Mouse (Mus musculus): ENCODE results near the gene Naa15. TPM values are rescaled to one million over a fixed set of nuclear protein-coding genes. Genes with fewer than 3 reads are reported as not detected.

The Naa15 gene
- polyA plus RNA-seq, 1 experiment from 2014 or later = 49.9 TPM

GRCm38 (mm10) chr3:51497978-51498377, 83.0 kb downstream of the Naa15 start:
- Histone ChIP-seq H3K9me3 (replicated peaks) (no peaks in the 10 kb centered on the region), H3K4me1 (0 out of 2 replicates have a peak, but pooled peaks cover 2% of the 10 kb centered on the region), H3K36me3 (peaks cover 15% of the 10 kb centered on the region), H3K4me3 (no peak overlapping the region), H3K27me3 (replicated peaks) (no peaks in the 10 kb centered on the region), H3K4me2 (no peak overlapping the region), H3K9ac (no peak overlapping the region), H3K27ac (no peak overlapping the region)
- no peak for ATAC-seq
- 81% methylated on average over 1 of the region's 1 CpGs for WGBS (ENCODE audit: insufficient replicate concordance)

GRCm38 (mm10) chr3:51498659-51499058, 83.7 kb downstream of the Naa15 start:
- H3K4me1 ChIP-seq = 0 out of 2 replicates have a peak, but pooled peaks cover 2% of the 10 kb centered on the region
- H3K4me3 ChIP-seq = no peak overlapping the region
- H3K27ac ChIP-seq = no peak overlapping the region
- peaks cover 9% of the 10 kb centered on the region for H3K36me3 ChIP-seq
- 60% methylated on average over 5 of the region's 5 CpGs for WGBS (ENCODE audit: insufficient replicate concordance)
- no peak overlapping the region for H3K4me2 ChIP-seq
- H3K9ac ChIP-seq = no peak overlapping the region
- no peak for ATAC-seq
- no peaks in the 10 kb centered on the region for H3K27me3 ChIP-seq (replicated peaks)
- H3K9me3 ChIP-seq (replicated peaks) = no peaks in the 10 kb centered on the region

GRCm38 (mm10) chr3:51499876-51500275, 84.9 kb downstream of the Naa15 start:
- Histone ChIP-seq H3K36me3 (0 out of 2 replicates have a peak, but pooled peaks cover 2% of the 10 kb centered on the region), H3K9ac (no peak overlapping the region), H3K4me1 (0 out of 2 replicates have a peak, but pooled peaks cover 2% of the 10 kb centered on the region), H3K27ac (no peak overlapping the region), H3K9me3 (replicated peaks) (no peaks in the 10 kb centered on the region), H3K4me3 (no peak overlapping the region), H3K4me2 (no peak overlapping the region), H3K27me3 (replicated peaks) (no peaks in the 10 kb centered on the region; the same call in 1 of the 2 replicates)
- ATAC-seq = no peak
- WGBS (ENCODE audit: insufficient replicate concordance) = 82% methylated on average over 4 of the region's 4 CpGs

- H3K36me3 ChIP-seq = no peaks in the 10 kb centered on the region
- no peaks in the 10 kb centered on the region for H3K9me3 ChIP-seq (replicated peaks)
- WGBS (ENCODE audit: insufficient replicate concordance) = 73% methylated on average over 11 of the region's 11 CpGs
- H3K27me3 ChIP-seq (replicated peaks) = no peaks in the 10 kb centered on the region; the same call in 1 of the 2 replicates
- H3K4me1 ChIP-seq = no peaks in the 10 kb centered on the region
- H3K27ac ChIP-seq = no peak overlapping the region
- H3K4me3 ChIP-seq = no peak overlapping the region
- H3K4me2 ChIP-seq = no peak overlapping the region
- H3K9ac ChIP-seq = no peak overlapping the region
- ATAC-seq = no peak
Measured at GRCm38 (mm10) chr3:51504385-51504952, 89.5 kb downstream of the Naa15 start.

- Histone ChIP-seq H3K4me1 (no peaks in the 10 kb centered on the region), H3K27ac (no peak overlapping the region), H3K4me3 (no peak overlapping the region), H3K4me2 (no peak overlapping the region), H3K9me3 (replicated peaks) (no peaks in the 10 kb centered on the region), H3K36me3 (no peaks in the 10 kb centered on the region), H3K9ac (no peak overlapping the region), H3K27me3 (replicated peaks) (no peaks in the 10 kb centered on the region; the same call in 1 of the 2 replicates)
- ATAC-seq = no peak
- 70% methylated on average over 19 of the region's 19 CpGs for WGBS (ENCODE audit: insufficient replicate concordance)
Measured at GRCm38 (mm10) chr3:51505465-51505864, 90.5 kb downstream of the Naa15 start.

- 0 out of 2 replicates have a peak, but pooled peaks have one; percentile 52 for ATAC-seq
- Histone ChIP-seq H3K4me3 (peak overlapping the region; percentile 36), H3K9ac (0 out of 2 replicates have a peak overlapping the region, but pooled peaks have one; percentile 24), H3K4me2 (peak overlapping the region; percentile 57), H3K36me3 (no peaks in the 10 kb centered on the region), H3K27ac (no peak overlapping the region), H3K9me3 (replicated peaks) (no peaks in the 10 kb centered on the region), H3K4me1 (peaks cover 4% of the 10 kb centered on the region; the same call in 1 of the 2 replicates), H3K27me3 (replicated peaks) (no peaks in the 10 kb centered on the region)
- WGBS (ENCODE audit: insufficient replicate concordance) = 17% methylated on average over 8 of the region's 8 CpGs
Measured at GRCm38 (mm10) chr3:51510903-51511302, 96.0 kb downstream of the Naa15 start.

- Histone ChIP-seq H3K9ac (no peak overlapping the region), H3K4me3 (no peak overlapping the region), H3K27ac (no peak overlapping the region), H3K9me3 (replicated peaks) (no peaks in the 10 kb centered on the region), H3K27me3 (replicated peaks) (no peaks in the 10 kb centered on the region), H3K36me3 (no peaks in the 10 kb centered on the region), H3K4me1 (peaks cover 6% of the 10 kb centered on the region), H3K4me2 (no peak overlapping the region)
- no peak for ATAC-seq
- 88% methylated on average over 5 of the region's 5 CpGs for WGBS (ENCODE audit: insufficient replicate concordance)
Measured at GRCm38 (mm10) chr3:51511983-51512382, 97.0 kb downstream of the Naa15 start.

GRCm38 (mm10) chr3:51517467-51517866, 102.5 kb downstream of the Naa15 start:
- peak overlapping the region; percentile 77; the same call in 1 of the 2 replicates for H3K27ac ChIP-seq
- no peak for ATAC-seq
- peaks cover 33% of the 10 kb centered on the region for H3K4me1 ChIP-seq
- no peaks in the 10 kb centered on the region for H3K9me3 ChIP-seq (replicated peaks)
- 45% methylated on average over 4 of the region's 4 CpGs for WGBS (ENCODE audit: insufficient replicate concordance)
- H3K27me3 ChIP-seq (replicated peaks) = no peaks in the 10 kb centered on the region
- no peak overlapping the region for H3K4me3 ChIP-seq
- H3K4me2 ChIP-seq = peak overlapping the region; percentile 59
- H3K36me3 ChIP-seq = peaks cover 32% of the 10 kb centered on the region
- peak overlapping the region; percentile 43 for H3K9ac ChIP-seq

- peak overlapping the region; percentile 59 for H3K4me2 ChIP-seq
- H3K27me3 ChIP-seq (replicated peaks) = no peaks in the 10 kb centered on the region
- H3K27ac ChIP-seq = peak overlapping the region; percentile 77
- no peaks in the 10 kb centered on the region for H3K9me3 ChIP-seq (replicated peaks)
- H3K4me3 ChIP-seq = peak overlapping the region; percentile 21
- WGBS (ENCODE audit: insufficient replicate concordance) = 41% methylated on average over 12 of the region's 12 CpGs
- H3K36me3 ChIP-seq = peaks cover 38% of the 10 kb centered on the region
- H3K4me1 ChIP-seq = peaks cover 33% of the 10 kb centered on the region
- peak overlapping the region; percentile 43 for H3K9ac ChIP-seq
- peak; percentile 73 for ATAC-seq
Measured at GRCm38 (mm10) chr3:51517878-51518762, 103.2 kb downstream of the Naa15 start.

- Histone ChIP-seq H3K9me3 (replicated peaks) (no peaks in the 10 kb centered on the region), H3K36me3 (peaks cover 44% of the 10 kb centered on the region), H3K27ac (peak overlapping the region; percentile 77), H3K4me1 (peaks cover 33% of the 10 kb centered on the region), H3K4me3 (peak overlapping the region; percentile 21), H3K9ac (peak overlapping the region; percentile 43), H3K4me2 (peak overlapping the region; percentile 59), H3K27me3 (replicated peaks) (no peaks in the 10 kb centered on the region)
- peak; percentile 69 for ATAC-seq
- WGBS (ENCODE audit: insufficient replicate concordance) = 26% methylated on average over 8 of the region's 8 CpGs
Measured at GRCm38 (mm10) chr3:51518763-51519121, 103.8 kb downstream of the Naa15 start.

GRCm38 (mm10) chr3:51521262-51521661, 106.3 kb downstream of the Naa15 start:
- Histone ChIP-seq H3K9ac (no peak overlapping the region), H3K4me3 (no peak overlapping the region), H3K4me2 (no peak overlapping the region), H3K36me3 (peaks cover 70% of the 10 kb centered on the region), H3K4me1 (peaks cover 33% of the 10 kb centered on the region), H3K27ac (no peak overlapping the region), H3K9me3 (replicated peaks) (no peaks in the 10 kb centered on the region), H3K27me3 (replicated peaks) (no peaks in the 10 kb centered on the region)
- 89% methylated on average over 14 of the region's 14 CpGs for WGBS (ENCODE audit: insufficient replicate concordance)
- ATAC-seq = no peak

GRCm38 (mm10) chr3:51525186-51525785, 110.3 kb downstream of the Naa15 start:
- no peaks in the 10 kb centered on the region for H3K27me3 ChIP-seq (replicated peaks)
- ATAC-seq = no peak
- no peak overlapping the region for H3K4me3 ChIP-seq
- no peak overlapping the region for H3K4me2 ChIP-seq
- no peak overlapping the region for H3K27ac ChIP-seq
- no peak overlapping the region for H3K9ac ChIP-seq
- peaks cover 85% of the 10 kb centered on the region for H3K36me3 ChIP-seq
- no peaks in the 10 kb centered on the region for H3K9me3 ChIP-seq (replicated peaks)
- no peaks in the 10 kb centered on the region for H3K4me1 ChIP-seq
- 82% methylated on average over 16 of the region's 16 CpGs for WGBS (ENCODE audit: insufficient replicate concordance)

Data from liver, embryonic 12.5 days (tissue).